8 mouse cellular contexts compared by ENCODE assay signal in the genomic region with DNA sequence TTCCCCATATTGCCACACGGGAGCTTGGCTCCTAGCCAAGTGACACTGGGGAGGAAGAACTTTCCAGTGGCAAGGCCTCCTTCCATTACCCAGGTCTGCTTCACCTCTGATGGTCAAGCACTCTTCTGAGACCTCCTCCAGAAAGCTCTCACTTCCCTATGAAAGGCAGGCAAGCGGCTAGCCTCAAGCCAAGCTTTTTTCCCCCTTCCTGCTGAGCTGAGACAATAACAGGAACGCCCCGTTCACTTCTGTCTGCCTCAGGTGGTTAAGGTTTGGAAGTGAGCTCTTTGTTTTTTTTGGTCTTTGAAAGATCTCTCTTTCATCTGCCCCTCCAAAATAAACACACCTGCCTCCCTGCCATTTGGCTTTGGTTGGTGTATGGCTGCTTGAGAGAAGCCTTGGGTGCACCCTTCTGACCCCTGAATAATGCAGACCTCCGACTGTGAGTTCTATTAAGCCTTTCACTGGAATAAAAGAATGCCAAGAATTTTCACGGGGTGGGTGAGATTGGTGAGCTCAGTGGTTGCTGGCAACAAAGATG. TPM values are rescaled to one million over a fixed set of nuclear protein-coding genes. Genes with fewer than 3 reads are reported as not detected.
A peak's percentile ranks its signal among the peaks of the same experiment; 100 is the strongest.
DNase-seq lines count a peak whose midpoint lies in the region; ATAC-seq and TF ChIP-seq lines count a peak whose summit lies in the region.

Gene Pef1 (plus strand): TSS at position 448 of the 541 bp plus-strand sequence.

- H3K36me3 ChIP-seq in lung, embryonic 14.5 days (ENCODE audit: insufficient read depth), result peaks cover 5% of the 10 kb centered on the region; the same call in 1 of the 2 replicates
- no peaks in the 10 kb centered on the region for H3K36me3 ChIP-seq in stomach, embryonic 15.5 days

- WGBS in lung, embryonic 14.5 days, result 11% methylated on average over 6 of the region's 6 CpGs
- WGBS in stomach, embryonic 15.5 days, result 7% methylated on average over 6 of the region's 6 CpGs

- peak within 1 kb of the TSS; percentile 35 for H3K4me2 ChIP-seq in lung, embryonic 14.5 days
- no peak within 1 kb of the TSS for H3K4me2 ChIP-seq in stomach, embryonic 15.5 days

- no peak within 1 kb of the TSS for H3K4me3 ChIP-seq in lung, embryonic 14.5 days (ENCODE audit: low read depth, low read length)
- no peak within 1 kb of the TSS for H3K4me3 ChIP-seq in stomach, embryonic 15.5 days (replicated peaks)

- ATAC-seq in frontal cortex, adult (ENCODE audit: low TSS enrichment), result no peak
- ATAC-seq in inflammation-experienced regulatory T-cells, adult 6 months, result no peak
- ATAC-seq in lung, embryonic 14.5 days (ENCODE audit: insufficient read depth), result peak; percentile 50
- peak; percentile 24; the same call in 1 of the 2 replicates for ATAC-seq in stomach, embryonic 15.5 days (ENCODE audit: insufficient read depth, low FRiP score, low read depth)

- no peaks in the 10 kb centered on the region for H3K27me3 ChIP-seq in lung, embryonic 14.5 days (ENCODE audit: insufficient read depth, low read length)
- H3K27me3 ChIP-seq in stomach, embryonic 15.5 days (replicated peaks), result no peaks in the 10 kb centered on the region

- no peaks in the 10 kb centered on the region for H3K9me3 ChIP-seq in lung, embryonic 14.5 days (ENCODE audit: low read depth, low read length)
- no peaks in the 10 kb centered on the region for H3K9me3 ChIP-seq in stomach, embryonic 15.5 days

- TF ChIP-seq CTCF in lung, embryonic 14.5 days (IDR thresholded peaks at IDR 0.05; ENCODE audit: low read depth), result no peak

- DNase-seq in frontal cortex, adult 2 months (ENCODE audit: extremely low spot score in 1 of 2, low spot score in 1 of 2), result no peak
- no peak for DNase-seq in adrenal gland, adult 8-10 months
- DNase-seq in gastrocnemius, adult 8-10 months (ENCODE audit: low spot score in 2 of 2), result no peak
- DNase-seq in lung, embryonic 14.5 days, result peak; percentile 64
- DNase-seq in kidney, adult 11 months, result no peak

- H3K27ac ChIP-seq in lung, embryonic 14.5 days (ENCODE audit: low read depth), result peak within 1 kb of the TSS; percentile 69
- H3K27ac ChIP-seq in stomach, embryonic 15.5 days, result peak within 1 kb of the TSS; percentile 33; the same call in 1 of the 2 replicates

- peaks cover 20% of the 10 kb centered on the region for H3K4me1 ChIP-seq in lung, embryonic 14.5 days (ENCODE audit: insufficient read depth)
- H3K4me1 ChIP-seq in stomach, embryonic 15.5 days, result peaks cover 14% of the 10 kb centered on the region

- peak within 1 kb of the TSS; percentile 11; the same call in 1 of the 2 replicates for H3K9ac ChIP-seq in lung, embryonic 14.5 days
- H3K9ac ChIP-seq in stomach, embryonic 15.5 days, result no peak within 1 kb of the TSS

RNA-seq across cellular contexts. Expression of gene Pef1, which starts in this region (rescaled TPM):
- 73.5 and 75.2 TPM in 2 replicates for polyA plus RNA-seq in frontal cortex, adult 2 months (2012; rRNA removed)
- 10 to 100 TPM; 81.1 to 93.8 (median 85.9) TPM for total RNA-seq in adrenal gland, adult 8-10 months (2022)
- total RNA-seq in gastrocnemius, adult 8-10 months (2022), result 10 to 100 TPM; 34.5 to 37.3 (median 37.0) TPM
- 10 to 100 TPM; 35.8 to 44.4 (median 36.9) TPM for polyA plus RNA-seq in inflammation-experienced regulatory T-cells, adult 6 months (2017; shearing (Covaris generic))
- polyA plus RNA-seq in lung, embryonic 14.5 days (2014; fragmentation: Nextera tagmentation; extraction: Ambion mirVana), result 68.9 and 69.4 TPM in 2 replicates
- 61.0 and 62.4 TPM in 2 replicates for polyA plus RNA-seq in stomach, embryonic 15.5 days (2015; fragmentation: Nextera tagmentation; extraction: Ambion mirVana)

Comparison
In these comparisons a context has a peak if more than half of its experiments do, and no peak if none do; other contexts are left out.
1. ATAC-seq: peak in lung, embryonic 14.5 days (single experiment) and stomach, embryonic 15.5 days (single experiment); none in frontal cortex, adult (single experiment) and inflammation-experienced regulatory T-cells, adult 6 months (single experiment).